Mouse (Mus musculus): ENCODE data around the gene Birc7.

GRCm38 (mm10) chr2:180895837-180896525, 32.8 kb upstream of the Birc7 start:
- no peak for TF ChIP-seq POLR2A (IDR thresholded peaks at IDR 0.05; ENCODE audit: insufficient read length, low read depth)
- no peak for TF ChIP-seq MAX (IDR thresholded peaks at IDR 0.05; ENCODE audit: low read depth)
- no peak for TF ChIP-seq MYOD1 (IDR thresholded peaks at IDR 0.05; ENCODE audit: control insufficient read depth in 1 of 3, insufficient read length in 2 of 3, low read depth in 2 of 3)
- TF ChIP-seq TCF12 (IDR thresholded peaks at IDR 0.05; ENCODE audit: insufficient read depth, poor library complexity, severe bottlenecking): no peak
- TF ChIP-seq E2F4 (IDR thresholded peaks at IDR 0.05; ENCODE audit: insufficient read depth): no peak
- TF ChIP-seq CEBPB (IDR thresholded peaks at IDR 0.05; ENCODE audit: insufficient read depth, poor library complexity, severe bottlenecking): no peak
- TF ChIP-seq MYOG (IDR thresholded peaks at IDR 0.05; ENCODE audit: control insufficient read depth in 1 of 3, insufficient read depth in 1 of 3, insufficient read length in 2 of 3, low read depth in 2 of 3): no peak
- no peak for TF ChIP-seq POLR2AphosphoS2 (IDR thresholded peaks at IDR 0.05; ENCODE audit: insufficient read length, low read depth)
